Mouse (Mus musculus) lung, embryonic 14.5 days (tissue): ENCODE results near the gene Kcnf1. TPM values are rescaled to one million over a fixed set of nuclear protein-coding genes. Genes with fewer than 3 reads are reported as not detected.

Source experiments
- ATAC-seq: fragments of 200-750 bp; cut with Nextera tagmentation; 2 replicates; pipeline ENCODE4 v1.8.0; 2017; ENCODE audit warnings: mild to moderate bottlenecking, moderate TSS enrichment, moderate library complexity; ENCODE audit not compliant: insufficient read depth
- DNase-seq: peaks from one replicate; pipeline ENCODE4 v3.0.0-alpha.2; 2015
- H3K27ac ChIP-seq: fragments of 300-500 bp; sonication (generic); 2 replicates; pipeline ENCODE4 v1.5.1; 2014; ENCODE audit warnings: low read depth, mild to moderate bottlenecking, moderate library complexity
- H3K27me3 ChIP-seq: fragments of 300-500 bp; sonication (generic); 2 replicates; pipeline ENCODE4 v1.6.1; 2014; ENCODE audit warnings: low read length, control low read depth; ENCODE audit not compliant: insufficient read depth
- H3K36me3 ChIP-seq: fragments of 300-500 bp; sonication (generic); 2 replicates; pipeline ENCODE4 v1.6.1; 2014; ENCODE audit warnings: control low read depth; ENCODE audit not compliant: insufficient read depth
- H3K4me1 ChIP-seq: fragments of 300-500 bp; sonication (generic); 2 replicates; pipeline ENCODE4 v1.6.1; 2014; ENCODE audit warnings: antibody characterized with exemption, control low read depth; ENCODE audit not compliant: insufficient read depth
- H3K4me2 ChIP-seq: fragments of 300-500 bp; sonication (generic); 2 replicates; pipeline ENCODE4 v1.6.1; 2014; ENCODE audit warnings: mild to moderate bottlenecking
- H3K4me3 ChIP-seq: fragments of 300-500 bp; sonication (generic); 2 replicates; pipeline ENCODE4 v1.5.1; 2014; ENCODE audit warnings: low read depth, low read length
- H3K9ac ChIP-seq: fragments of 300-500 bp; sonication (generic); 2 replicates; pipeline ENCODE4 v1.6.1; 2014
- H3K9me3 ChIP-seq: fragments of 300-500 bp; sonication (generic); 2 replicates; pipeline ENCODE4 v1.6.1; 2016; ENCODE audit warnings: low read depth, low read length, control low read depth
- CTCF ChIP-seq: IDR thresholded peaks from 2 replicates; pipeline ENCODE4 v1.5.1; 2016; ENCODE audit warnings: antibody characterized with exemption, low read depth
- WGBS: fragments of 180-500 bp; shearing (Covaris S2); extraction: QIAGEN DNeasy Blood & Tissue Kit; methylation state at CpG from one replicate; pipeline ENCODE4 v1.1.7; 2014; 5-methylcytosine and 5-hydroxymethylcytosine counted together
- polyA plus RNA-seq: library from polyadenylated mRNA; unstranded; fragments of >200 nt; fragmentation: Nextera tagmentation; extraction: Ambion mirVana; gene quantifications from 2 replicates; pipeline ENCODE4 v1.2.1, GENCODE M21; 2014

The Kcnf1 gene
- polyA plus RNA-seq, 1 experiment from 2014 or later: 0.34 TPM

DNA sequence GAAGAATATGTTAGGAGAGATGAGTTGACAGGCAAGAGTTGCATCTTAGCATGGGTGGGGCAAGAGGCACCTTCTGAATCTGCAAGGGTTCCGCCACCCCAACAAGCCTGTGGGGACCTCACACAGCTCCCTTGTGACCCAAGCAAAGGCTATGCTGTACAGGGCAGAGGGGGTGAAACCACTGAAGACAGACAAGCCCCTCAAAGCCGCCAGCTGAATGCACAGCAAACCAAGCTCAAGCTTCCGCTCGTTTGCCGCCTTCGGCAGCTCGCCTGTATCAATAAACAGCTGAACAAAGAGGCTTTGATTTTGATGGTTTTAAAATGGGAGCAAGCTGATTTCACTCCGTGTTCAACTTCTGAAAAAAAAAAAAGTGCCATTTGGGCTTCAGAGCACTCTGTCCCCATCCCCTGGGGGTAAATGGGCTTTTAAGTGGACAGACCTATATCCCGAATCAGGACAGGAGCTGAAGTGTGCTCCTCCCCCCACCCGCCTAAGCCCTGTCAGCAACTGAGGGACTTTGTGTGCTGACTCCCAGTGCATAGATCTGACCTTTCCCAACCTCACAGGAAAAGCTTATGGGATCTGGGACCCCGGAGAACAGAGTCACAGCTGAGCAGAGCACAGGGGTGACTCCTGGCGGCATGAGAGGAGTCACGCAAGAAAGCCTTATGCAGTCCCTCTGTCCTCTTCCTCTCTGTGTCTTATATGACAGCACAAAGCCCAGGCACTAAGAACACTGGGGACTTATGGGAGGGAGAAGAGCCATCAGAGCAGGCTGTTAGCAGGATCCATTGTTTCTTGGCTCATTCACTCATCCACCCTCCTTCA is 26.0 kb upstream of the Kcnf1 start:
- TF ChIP-seq CTCF: peak; percentile 34
- Histone ChIP-seq H3K27ac (no peak overlapping the region), H3K9me3 (no peaks in the 10 kb centered on the region), H3K27me3 (no peaks in the 10 kb centered on the region), H3K9ac (no peak overlapping the region), H3K4me2 (no peak overlapping the region), H3K4me1 (no peaks in the 10 kb centered on the region), H3K36me3 (no peaks in the 10 kb centered on the region), H3K4me3 (no peak overlapping the region)
- DNase-seq (peak; percentile 19), ATAC-seq (no peak)
- 36% methylated on average over 13 of the region's 13 CpGs for WGBS

DNA sequence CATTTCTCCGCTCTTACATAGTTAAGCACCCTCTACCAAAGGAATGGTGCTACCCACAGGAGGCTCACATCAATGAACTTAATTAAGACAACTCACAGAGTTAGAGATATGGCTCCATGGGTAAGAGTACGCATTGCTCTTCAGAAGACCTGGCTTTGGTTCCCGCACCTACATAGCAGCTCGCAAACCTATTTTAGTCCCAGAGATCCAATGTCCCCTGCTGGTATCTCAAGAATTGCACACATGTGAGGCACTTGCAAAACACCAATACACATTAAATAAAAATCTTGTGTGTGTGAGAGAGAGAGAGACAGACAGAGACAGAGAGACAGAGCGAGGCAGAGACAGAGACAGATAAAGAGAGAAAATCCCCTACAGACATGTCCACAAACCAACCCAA is 21.9 kb upstream of the Kcnf1 start:
- H3K9me3 ChIP-seq: no peaks in the 10 kb centered on the region
- H3K27ac ChIP-seq: no peak overlapping the region
- H3K9ac ChIP-seq: no peak overlapping the region
- no peak overlapping the region for H3K4me2 ChIP-seq
- ATAC-seq: no peak
- no peak for DNase-seq
- no peak overlapping the region for H3K4me3 ChIP-seq
- H3K36me3 ChIP-seq: no peaks in the 10 kb centered on the region
- H3K4me1 ChIP-seq: no peaks in the 10 kb centered on the region
- TF ChIP-seq CTCF: no peak
- 93% methylated on average over 5 of the region's 5 CpGs for WGBS
- no peaks in the 10 kb centered on the region for H3K27me3 ChIP-seq

DNA sequence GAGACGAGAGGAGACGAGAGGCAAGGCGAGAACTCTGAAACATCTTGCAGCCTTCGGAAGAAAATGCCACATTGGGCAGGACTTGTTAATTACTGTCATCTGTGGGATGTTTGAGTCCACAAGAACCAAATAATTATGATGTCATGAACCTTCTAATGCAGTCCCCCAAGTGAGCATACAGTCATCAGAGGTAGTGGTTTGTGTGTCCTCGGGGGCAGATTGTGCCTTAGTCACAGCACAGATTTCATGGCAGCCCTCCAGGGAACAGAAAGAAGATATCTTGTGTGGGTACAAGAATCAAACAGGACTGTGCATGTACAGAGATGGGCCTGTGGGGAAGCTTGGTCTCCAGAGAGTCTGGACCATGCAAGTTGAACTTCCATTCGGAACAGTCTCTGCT is 17.5 kb upstream of the Kcnf1 start:
- no peaks in the 10 kb centered on the region for H3K27me3 ChIP-seq
- ATAC-seq (no peak), DNase-seq (no peak)
- H3K9ac ChIP-seq: no peak overlapping the region
- no peaks in the 10 kb centered on the region for H3K36me3 ChIP-seq
- no peak overlapping the region for H3K4me2 ChIP-seq
- WGBS: 86% methylated on average over 6 of the region's 6 CpGs
- no peak overlapping the region for H3K4me3 ChIP-seq
- H3K9me3 ChIP-seq: no peaks in the 10 kb centered on the region
- TF ChIP-seq CTCF: no peak
- no peak overlapping the region for H3K27ac ChIP-seq
- H3K4me1 ChIP-seq: no peaks in the 10 kb centered on the region

DNA sequence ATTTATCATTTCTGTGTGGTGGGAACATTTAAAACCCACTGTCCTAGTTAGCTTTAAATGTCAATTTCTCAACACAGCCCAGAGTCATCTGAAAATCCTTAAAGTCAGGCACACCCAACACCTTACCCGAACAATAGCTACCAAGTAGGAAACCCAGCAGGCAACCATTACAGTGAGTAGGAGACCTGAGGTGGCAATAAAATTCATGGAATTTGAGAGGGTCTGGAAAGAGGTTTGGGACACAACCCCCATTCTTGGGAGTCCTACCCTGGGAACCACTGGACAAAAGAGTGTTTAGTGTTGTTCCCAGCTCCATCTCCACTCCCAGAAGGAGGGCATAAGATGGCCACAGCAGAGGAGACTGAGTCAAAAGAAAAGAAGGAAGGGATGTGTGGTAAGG is 16.6 kb upstream of the Kcnf1 start:
- ATAC-seq: no peak
- Histone ChIP-seq H3K9me3 (no peaks in the 10 kb centered on the region), H3K36me3 (no peaks in the 10 kb centered on the region), H3K9ac (no peak overlapping the region), H3K27ac (no peak overlapping the region), H3K4me2 (no peak overlapping the region), H3K4me1 (no peaks in the 10 kb centered on the region), H3K4me3 (no peak overlapping the region), H3K27me3 (no peaks in the 10 kb centered on the region)
- no peak for DNase-seq
- WGBS: 68% methylated on average over 1 of the region's 1 CpGs
- TF ChIP-seq CTCF: no peak

DNA sequence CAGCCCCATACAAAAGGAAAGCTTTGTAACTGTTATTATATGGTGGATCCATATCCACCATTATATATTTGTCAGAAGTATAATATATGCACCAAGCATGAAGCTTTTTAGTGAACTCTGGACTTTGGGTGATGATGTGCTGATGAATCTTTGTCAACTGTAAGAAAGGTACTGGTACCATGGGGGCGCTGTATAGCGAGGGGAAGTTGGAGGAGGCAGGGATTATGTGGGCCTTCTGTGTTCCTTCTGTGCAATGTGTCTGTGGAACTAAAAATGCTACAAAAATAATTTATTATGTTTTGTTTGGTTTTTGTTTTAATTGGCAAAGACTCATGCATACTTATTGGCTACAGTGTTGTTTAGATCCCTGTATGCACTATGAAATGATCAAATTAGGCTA is 16.2 kb upstream of the Kcnf1 start:
- 89% methylated on average over 2 of the region's 2 CpGs for WGBS
- Histone ChIP-seq H3K27ac (no peak overlapping the region), H3K4me2 (no peak overlapping the region)

DNA sequence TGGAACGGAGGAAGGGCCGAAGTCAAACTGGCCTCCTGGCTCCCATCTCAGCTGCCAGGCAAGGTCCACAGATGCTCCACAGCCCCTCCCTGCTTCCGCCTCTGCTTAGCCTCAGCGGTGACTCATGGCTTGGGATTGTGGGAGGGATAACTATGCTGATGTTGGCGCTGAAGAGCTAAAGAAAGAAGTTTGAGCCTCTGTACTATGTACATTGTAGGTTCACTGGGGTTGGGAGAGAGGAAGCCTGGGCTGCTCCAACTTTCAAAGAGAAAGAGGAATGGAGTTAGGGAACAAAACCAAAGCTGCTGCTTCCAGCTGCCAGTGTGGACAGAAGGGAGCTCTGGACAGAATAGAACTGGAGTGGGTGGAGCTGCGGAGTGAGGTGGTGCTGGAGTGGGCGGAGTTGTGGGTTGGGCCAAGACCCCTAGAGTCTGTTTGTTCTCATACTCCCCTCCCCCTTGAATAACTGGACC is 7.7 kb upstream of the Kcnf1 start:
- Histone ChIP-seq H3K9ac (no peak overlapping the region), H3K27ac (peak overlapping the region; percentile 43; the same call in 1 of the 2 replicates), H3K4me3 (no peak overlapping the region), H3K27me3 (no peaks in the 10 kb centered on the region), H3K4me2 (peak overlapping the region; percentile 46), H3K9me3 (no peaks in the 10 kb centered on the region), H3K36me3 (no peaks in the 10 kb centered on the region), H3K4me1 (no peaks in the 10 kb centered on the region)
- DNase-seq: peak; percentile 76
- ATAC-seq: peak; percentile 95
- TF ChIP-seq CTCF: no peak
- 20% methylated on average over 7 of the region's 7 CpGs for WGBS

More for the DNA sequence above, 16.2 kb upstream of the Kcnf1 start:
- no peaks in the 10 kb centered on the region for H3K36me3 ChIP-seq
- no peaks in the 10 kb centered on the region for H3K9me3 ChIP-seq
- no peaks in the 10 kb centered on the region for H3K4me1 ChIP-seq
- no peak for ATAC-seq
- H3K4me3 ChIP-seq: no peak overlapping the region
- H3K27me3 ChIP-seq: no peaks in the 10 kb centered on the region
- H3K9ac ChIP-seq: no peak overlapping the region
- no peak for DNase-seq
- no peak for TF ChIP-seq CTCF

DNA sequence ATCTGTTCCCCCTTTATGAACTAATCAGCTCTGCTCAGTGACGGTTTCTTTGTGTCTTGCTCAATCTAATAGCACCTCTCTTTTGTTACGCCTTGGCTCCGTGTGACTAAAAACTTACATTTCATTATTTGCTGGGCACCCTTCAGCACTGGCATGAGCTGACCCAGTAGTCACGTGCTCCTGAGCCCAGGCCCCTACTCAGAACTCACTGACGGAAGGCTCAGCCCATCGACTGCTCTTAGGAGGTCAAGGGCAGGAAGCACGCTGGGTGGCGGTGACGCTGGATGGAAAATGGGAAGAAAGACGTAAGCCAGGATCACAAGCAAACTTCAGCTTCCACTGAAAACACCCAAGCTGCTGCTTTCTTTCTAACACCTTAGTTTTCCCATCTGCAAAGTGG is 7.1 kb upstream of the Kcnf1 start:
- Histone ChIP-seq H3K4me3 (no peak overlapping the region), H3K4me1 (no peaks in the 10 kb centered on the region), H3K4me2 (peak overlapping the region; percentile 46; the same call in 1 of the 2 replicates), H3K9ac (no peak overlapping the region), H3K36me3 (no peaks in the 10 kb centered on the region), H3K9me3 (no peaks in the 10 kb centered on the region), H3K27ac (no peak overlapping the region), H3K27me3 (no peaks in the 10 kb centered on the region)
- DNase-seq (peak; percentile 10), ATAC-seq (peak; percentile 51)
- TF ChIP-seq CTCF: no peak
- 34% methylated on average over 10 of the region's 10 CpGs for WGBS
